Mouse (Mus musculus): Measurements from ENCODE around the gene Arsb. TPM values are rescaled to one million over a fixed set of nuclear protein-coding genes. Genes with fewer than 3 reads are reported as not detected.

Arsb gene
- polyA plus RNA-seq, 1 experiment: 9.2 TPM

DNA sequence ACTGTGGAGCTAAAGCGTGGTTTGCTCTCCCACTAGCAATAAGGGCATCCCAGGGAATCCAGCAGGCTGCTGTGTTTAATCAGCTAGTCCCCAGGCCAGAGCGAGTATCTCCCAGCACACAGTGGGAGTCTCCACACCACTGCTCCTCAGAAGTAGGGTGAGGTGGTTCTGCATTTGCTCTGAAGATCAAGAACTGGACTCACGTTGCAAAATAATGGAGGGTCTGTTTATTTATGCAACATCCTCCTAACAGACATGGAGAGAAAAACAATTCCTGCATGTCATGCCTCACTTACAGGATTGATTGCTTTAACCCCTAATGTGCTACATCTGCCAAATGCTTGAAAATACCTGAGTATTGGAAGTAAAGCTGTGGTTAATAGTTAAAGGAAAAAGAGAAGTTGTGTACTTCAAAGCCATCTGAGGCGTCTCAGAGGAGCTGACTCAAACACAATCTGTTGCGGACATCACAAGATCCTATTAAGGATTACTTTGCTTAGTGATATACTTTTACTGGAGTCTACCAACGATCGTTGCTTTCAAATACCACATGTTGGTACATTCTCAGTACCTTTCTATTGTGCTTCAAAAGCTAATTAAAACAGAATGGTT lies 2.4 kb downstream of the Arsb start:
- TF ChIP-seq MAX (IDR thresholded peaks at IDR 0.05) (no peak), CEBPB (IDR thresholded peaks at IDR 0.05; ENCODE audit: low read depth) (no peak)

DNA sequence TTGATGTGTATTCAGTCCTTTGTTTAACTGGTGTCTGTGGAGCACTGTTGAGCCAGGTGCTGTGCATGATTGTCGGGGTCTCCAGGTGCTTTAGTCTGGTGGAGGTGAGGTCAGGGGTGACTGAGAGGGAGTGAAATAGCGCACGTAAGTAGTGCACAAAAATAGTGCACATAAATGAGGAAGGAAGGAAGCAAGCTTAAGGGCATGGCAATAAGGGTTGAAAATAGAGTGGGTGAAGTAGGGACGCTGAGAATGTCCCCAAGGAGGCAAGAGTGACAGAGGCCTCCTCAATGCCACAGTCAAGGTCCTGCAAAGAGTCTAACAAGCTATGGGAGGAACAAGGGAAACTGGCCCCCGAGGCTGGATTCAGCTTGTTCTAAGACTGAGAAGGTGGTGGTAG lies 11.4 kb downstream of the Arsb start:
- TF ChIP-seq CTCF (IDR thresholded peaks at IDR 0.05; ENCODE audit: control insufficient read depth, insufficient read depth, insufficient read length) (no peak), USF1 (IDR thresholded peaks at IDR 0.05; ENCODE audit: low read depth) (no peak), MYOD1 (IDR thresholded peaks at IDR 0.05; ENCODE audit: control insufficient read depth, insufficient read length, low read depth) (no peak), CEBPB (IDR thresholded peaks at IDR 0.05; ENCODE audit: low read depth) (no peak), MYOG (IDR thresholded peaks at IDR 0.05; ENCODE audit: control insufficient read depth, extremely low read depth, insufficient read length) (no peak), FOSL1 (IDR thresholded peaks at IDR 0.05; ENCODE audit: insufficient read depth, low read length, poor library complexity, severe bottlenecking) (no peak), MAX (IDR thresholded peaks at IDR 0.05) (no peak)
- Histone ChIP-seq H3K36me3 (ENCODE audit: control insufficient read depth, insufficient read depth) (no peaks in the 10 kb centered on the region), H3K79me3 (ENCODE audit: low read depth) (no peaks in the 10 kb centered on the region), H3K27me3 (ENCODE audit: control insufficient read depth, insufficient read depth, insufficient read length) (no peaks in the 10 kb centered on the region), H3K79me2 (ENCODE audit: control insufficient read depth, insufficient read depth) (no peaks in the 10 kb centered on the region), H3ac (ENCODE audit: control insufficient read depth, insufficient read length, low read depth) (no peak overlapping the region), H3K4me3 (ENCODE audit: insufficient read depth, poor library complexity, severe bottlenecking) (no peak overlapping the region)

More for the DNA sequence above, 2.4 kb downstream of the Arsb start:
- H3K4me3 ChIP-seq (ENCODE audit: insufficient read depth, poor library complexity, severe bottlenecking): no peak overlapping the region
- H3K79me3 ChIP-seq (ENCODE audit: low read depth): no peaks in the 10 kb centered on the region
- no peaks in the 10 kb centered on the region for H3K36me3 ChIP-seq (ENCODE audit: control insufficient read depth, insufficient read depth)
- H3K27me3 ChIP-seq (ENCODE audit: control insufficient read depth, insufficient read depth, insufficient read length): no peaks in the 10 kb centered on the region
- H3K79me2 ChIP-seq (ENCODE audit: control insufficient read depth, insufficient read depth): no peaks in the 10 kb centered on the region
- H3ac ChIP-seq (ENCODE audit: control insufficient read depth, insufficient read length, low read depth): no peak overlapping the region

DNA sequence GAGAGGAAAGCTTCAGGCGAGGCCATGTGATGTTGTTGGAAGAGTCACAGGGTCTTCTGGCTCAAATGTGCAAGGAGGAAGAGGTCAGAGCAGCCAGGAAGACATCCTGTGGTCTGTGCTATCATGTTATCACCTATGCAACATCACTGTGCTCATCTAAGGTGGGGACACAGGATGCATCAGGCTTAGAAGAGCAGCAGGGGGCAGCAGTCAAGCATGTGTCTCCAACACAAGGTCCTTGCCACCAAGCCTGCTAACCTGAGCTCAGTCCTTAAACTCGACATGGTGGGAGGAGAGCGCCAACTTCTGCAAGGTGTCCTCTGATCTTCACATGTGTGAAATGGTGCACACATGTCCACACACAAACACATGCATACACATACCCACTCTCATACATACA lies 13.9 kb downstream of the Arsb start:
- Histone ChIP-seq H3K27me3 (ENCODE audit: control insufficient read depth, insufficient read depth, insufficient read length) (no peaks in the 10 kb centered on the region), H3K79me2 (ENCODE audit: control insufficient read depth, insufficient read depth) (no peaks in the 10 kb centered on the region), H3K79me3 (ENCODE audit: low read depth) (no peaks in the 10 kb centered on the region), H3ac (ENCODE audit: control insufficient read depth, insufficient read length, low read depth) (no peak overlapping the region), H3K36me3 (ENCODE audit: control insufficient read depth, insufficient read depth) (no peaks in the 10 kb centered on the region), H3K4me3 (ENCODE audit: insufficient read depth, poor library complexity, severe bottlenecking) (no peak overlapping the region)
- TF ChIP-seq CTCF (IDR thresholded peaks at IDR 0.05; ENCODE audit: control insufficient read depth, insufficient read depth, insufficient read length): no peak
- no peak for TF ChIP-seq MYOG (IDR thresholded peaks at IDR 0.05; ENCODE audit: control insufficient read depth, extremely low read depth, insufficient read length)
- no peak for TF ChIP-seq FOSL1 (IDR thresholded peaks at IDR 0.05; ENCODE audit: insufficient read depth, low read length, poor library complexity, severe bottlenecking)
- TF ChIP-seq CEBPB (IDR thresholded peaks at IDR 0.05; ENCODE audit: low read depth): no peak

DNA sequence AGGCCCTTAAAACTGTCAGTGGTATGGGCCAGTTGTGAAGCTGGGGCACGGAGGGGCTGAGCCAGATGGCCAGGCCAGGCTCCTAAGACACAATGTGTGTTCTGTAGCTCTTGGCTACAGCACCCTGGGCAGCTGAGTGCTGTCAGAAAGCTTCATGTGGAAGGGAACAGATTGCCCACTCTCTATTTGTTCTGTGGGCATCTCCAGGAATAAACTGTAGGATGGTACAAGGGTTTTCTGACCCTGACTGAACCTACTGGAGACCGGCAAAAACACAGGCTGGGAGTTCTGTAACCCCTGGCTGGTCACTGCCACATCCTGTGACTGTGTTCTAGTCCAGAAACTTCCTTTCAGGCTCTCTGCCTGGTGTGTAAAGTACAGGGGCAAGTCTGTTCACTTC lies 14.6 kb downstream of the Arsb start:
- TF ChIP-seq MYOG (IDR thresholded peaks at IDR 0.05; ENCODE audit: control insufficient read depth, extremely low read depth, insufficient read length): no peak
- TF ChIP-seq CEBPB (IDR thresholded peaks at IDR 0.05; ENCODE audit: low read depth): no peak
- no peak for TF ChIP-seq USF1 (IDR thresholded peaks at IDR 0.05; ENCODE audit: low read depth)
- no peak for TF ChIP-seq FOSL1 (IDR thresholded peaks at IDR 0.05; ENCODE audit: insufficient read depth, low read length, poor library complexity, severe bottlenecking)
- TF ChIP-seq MAX (IDR thresholded peaks at IDR 0.05): no peak
- no peak for TF ChIP-seq CTCF (IDR thresholded peaks at IDR 0.05; ENCODE audit: control insufficient read depth, insufficient read depth, insufficient read length)
- no peak for TF ChIP-seq MYOD1 (IDR thresholded peaks at IDR 0.05; ENCODE audit: control insufficient read depth, insufficient read length, low read depth)
- no peaks in the 10 kb centered on the region for H3K36me3 ChIP-seq (ENCODE audit: control insufficient read depth, insufficient read depth)
- H3ac ChIP-seq (ENCODE audit: control insufficient read depth, insufficient read length, low read depth): no peak overlapping the region
- H3K79me2 ChIP-seq (ENCODE audit: control insufficient read depth, insufficient read depth): no peaks in the 10 kb centered on the region
- no peaks in the 10 kb centered on the region for H3K27me3 ChIP-seq (ENCODE audit: control insufficient read depth, insufficient read depth, insufficient read length)
- H3K79me3 ChIP-seq (ENCODE audit: low read depth): no peaks in the 10 kb centered on the region
- H3K4me3 ChIP-seq (ENCODE audit: insufficient read depth, poor library complexity, severe bottlenecking): no peak overlapping the region

DNA sequence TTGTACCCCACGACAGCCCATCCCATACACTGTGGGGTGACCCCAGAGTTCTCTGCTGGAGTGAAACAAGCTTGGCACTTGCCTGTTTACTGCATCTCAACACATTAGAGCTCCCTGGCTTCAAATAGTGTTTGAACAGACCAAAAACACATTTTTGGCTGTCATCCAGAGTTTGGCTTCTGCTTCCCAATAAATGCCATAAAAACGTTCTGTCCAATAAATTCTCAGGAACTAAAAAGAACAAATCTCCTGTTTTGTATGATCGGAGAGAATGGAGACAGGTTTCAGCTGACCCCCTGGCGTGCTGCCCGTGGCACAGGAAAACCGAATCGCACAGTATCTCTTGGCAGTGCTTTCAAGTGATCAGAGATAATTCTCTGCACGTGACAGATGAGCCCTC lies 16.2 kb downstream of the Arsb start:
- no peaks in the 10 kb centered on the region for H3K79me3 ChIP-seq (ENCODE audit: low read depth)
- no peaks in the 10 kb centered on the region for H3K36me3 ChIP-seq (ENCODE audit: control insufficient read depth, insufficient read depth)
- TF ChIP-seq MYOD1 (IDR thresholded peaks at IDR 0.05; ENCODE audit: control insufficient read depth, insufficient read length, low read depth) (no peak), MAX (IDR thresholded peaks at IDR 0.05) (no peak), FOSL1 (IDR thresholded peaks at IDR 0.05; ENCODE audit: insufficient read depth, low read length, poor library complexity, severe bottlenecking) (no peak), CEBPB (IDR thresholded peaks at IDR 0.05; ENCODE audit: low read depth) (no peak), MYOG (IDR thresholded peaks at IDR 0.05; ENCODE audit: control insufficient read depth, extremely low read depth, insufficient read length) (no peak), USF1 (IDR thresholded peaks at IDR 0.05; ENCODE audit: low read depth) (no peak), CTCF (IDR thresholded peaks at IDR 0.05; ENCODE audit: control insufficient read depth, insufficient read depth, insufficient read length) (no peak)
- H3K79me2 ChIP-seq (ENCODE audit: control insufficient read depth, insufficient read depth): no peaks in the 10 kb centered on the region
- no peak overlapping the region for H3ac ChIP-seq (ENCODE audit: control insufficient read depth, insufficient read length, low read depth)
- no peaks in the 10 kb centered on the region for H3K27me3 ChIP-seq (ENCODE audit: control insufficient read depth, insufficient read depth, insufficient read length)
- H3K4me3 ChIP-seq (ENCODE audit: insufficient read depth, poor library complexity, severe bottlenecking): no peak overlapping the region

DNA sequence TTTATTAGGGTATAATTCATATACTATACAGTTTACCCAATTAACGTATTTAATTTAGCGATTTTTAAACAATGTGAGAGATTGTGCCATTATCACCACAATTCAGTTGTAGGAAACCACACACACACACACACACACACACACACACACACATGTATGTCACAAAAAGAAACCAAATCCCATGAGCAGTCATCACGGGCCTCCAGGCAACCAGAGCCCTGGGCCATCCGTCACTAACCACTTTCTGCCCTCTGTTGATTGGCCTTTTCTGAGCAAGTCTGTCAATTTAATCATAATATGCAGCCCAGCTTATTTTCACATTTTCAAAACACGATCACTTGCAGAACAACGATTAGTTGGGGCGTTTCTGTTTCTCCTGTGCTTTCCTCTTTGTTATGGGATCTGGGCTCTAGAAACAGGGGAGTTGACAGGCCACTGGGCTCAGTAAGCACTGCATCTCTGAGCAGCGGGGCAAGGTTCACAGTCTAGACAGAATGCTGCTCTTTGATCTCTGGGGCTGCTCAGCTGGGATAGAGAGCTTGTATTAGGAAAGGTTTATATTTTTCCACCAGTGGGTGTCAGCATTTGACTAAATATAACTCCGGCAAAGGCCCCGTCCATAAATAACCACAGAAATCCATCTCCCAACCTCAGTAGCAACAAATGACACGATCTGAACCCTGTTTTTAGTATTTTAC lies 21.7 kb downstream of the Arsb start:
- no peak overlapping the region for H3K4me3 ChIP-seq (ENCODE audit: insufficient read depth, poor library complexity, severe bottlenecking)
- TF ChIP-seq CTCF (IDR thresholded peaks at IDR 0.05; ENCODE audit: control insufficient read depth, insufficient read depth, insufficient read length) (no peak), FOSL1 (IDR thresholded peaks at IDR 0.05; ENCODE audit: insufficient read depth, low read length, poor library complexity, severe bottlenecking) (no peak), MYOG (IDR thresholded peaks at IDR 0.05; ENCODE audit: control insufficient read depth, extremely low read depth, insufficient read length) (no peak), USF1 (IDR thresholded peaks at IDR 0.05; ENCODE audit: low read depth) (no peak), MAX (IDR thresholded peaks at IDR 0.05) (no peak), CEBPB (IDR thresholded peaks at IDR 0.05; ENCODE audit: low read depth) (no peak), MYOD1 (IDR thresholded peaks at IDR 0.05; ENCODE audit: control insufficient read depth, insufficient read length, low read depth) (no peak)

More for the DNA sequence above, 21.7 kb downstream of the Arsb start:
- H3K79me3 ChIP-seq (ENCODE audit: low read depth): no peaks in the 10 kb centered on the region
- H3K27me3 ChIP-seq (ENCODE audit: control insufficient read depth, insufficient read depth, insufficient read length): no peaks in the 10 kb centered on the region
- H3ac ChIP-seq (ENCODE audit: control insufficient read depth, insufficient read length, low read depth): no peak overlapping the region
- no peaks in the 10 kb centered on the region for H3K79me2 ChIP-seq (ENCODE audit: control insufficient read depth, insufficient read depth)
- H3K36me3 ChIP-seq (ENCODE audit: control insufficient read depth, insufficient read depth): peaks cover 5% of the 10 kb centered on the region
